Mouse (Mus musculus) midbrain, embryonic 14.5 days (tissue): ENCODE results near the gene March11. TPM values are rescaled to one million over a fixed set of nuclear protein-coding genes. Genes with fewer than 3 reads are reported as not detected.

Experiments used
- ATAC-seq: fragments of 200-750 bp; cut with Nextera tagmentation; 2 replicates; pipeline ENCODE4 v1.8.0; 2017; ENCODE audit warnings: moderate number of reproducible peaks, moderate library complexity; ENCODE audit not compliant: low FRiP score, low TSS enrichment
- DNase-seq: peaks from one replicate; pipeline ENCODE4 v3.0.0-alpha.2; 2015
- H3K27ac ChIP-seq: fragments of 300-500 bp; sonication (generic); replicated peaks from 2 replicates; pipeline ENCODE4 v1.5.1; 2014; ENCODE audit warnings: mild to moderate bottlenecking, low read depth, low read length, moderate library complexity
- H3K27me3 ChIP-seq: fragments of 300-500 bp; sonication (generic); 2 replicates; pipeline ENCODE4 v1.6.1; 2014; ENCODE audit warnings: low read length, control low read depth, mixed read lengths; ENCODE audit not compliant: control insufficient read depth, insufficient read depth
- H3K36me3 ChIP-seq: fragments of 300-500 bp; sonication (generic); 2 replicates; pipeline ENCODE4 v1.6.1; 2014; ENCODE audit warnings: low read length, control low read depth; ENCODE audit not compliant: control insufficient read depth, insufficient read depth
- H3K4me1 ChIP-seq: fragments of 300-500 bp; sonication (generic); 2 replicates; pipeline ENCODE4 v1.6.1; 2014; ENCODE audit warnings: mild to moderate bottlenecking, antibody characterized with exemption, low read length, control low read depth; ENCODE audit not compliant: control insufficient read depth, insufficient read depth
- H3K4me2 ChIP-seq: fragments of 300-500 bp; sonication (generic); 2 replicates; pipeline ENCODE4 v1.6.1; 2014; ENCODE audit warnings: mild to moderate bottlenecking, low read length, moderate library complexity
- H3K4me3 ChIP-seq: fragments of 300-500 bp; sonication (generic); replicated peaks from 2 replicates; pipeline ENCODE4 v1.5.1; 2014; ENCODE audit warnings: low read depth, low read length
- H3K9ac ChIP-seq: fragments of 300-500 bp; sonication (generic); replicated peaks from 2 replicates; pipeline ENCODE4 v1.6.1; 2014; ENCODE audit warnings: mild to moderate bottlenecking, low read length, moderate library complexity
- H3K9me3 ChIP-seq: fragments of 300-500 bp; sonication (generic); 2 replicates; pipeline ENCODE4 v1.6.1; 2016; ENCODE audit warnings: low read length, control low read depth, mixed read lengths; ENCODE audit not compliant: control insufficient read depth
- WGBS: fragments of 180-500 bp; shearing (Covaris S2); extraction: QIAGEN DNeasy Blood & Tissue Kit; methylation state at CpG from one replicate; pipeline ENCODE4 v1.1.7; 2014; 5-methylcytosine and 5-hydroxymethylcytosine counted together
- polyA plus RNA-seq: library from polyadenylated mRNA; unstranded; fragments of >200 nt; fragmentation: Nextera tagmentation; extraction: Ambion mirVana; gene quantifications from 2 replicates; pipeline ENCODE4 v1.2.1, GENCODE M21; 2014

March11 gene
- polyA plus RNA-seq, 1 experiment from 2014 or later = 6.1 TPM

DNA sequence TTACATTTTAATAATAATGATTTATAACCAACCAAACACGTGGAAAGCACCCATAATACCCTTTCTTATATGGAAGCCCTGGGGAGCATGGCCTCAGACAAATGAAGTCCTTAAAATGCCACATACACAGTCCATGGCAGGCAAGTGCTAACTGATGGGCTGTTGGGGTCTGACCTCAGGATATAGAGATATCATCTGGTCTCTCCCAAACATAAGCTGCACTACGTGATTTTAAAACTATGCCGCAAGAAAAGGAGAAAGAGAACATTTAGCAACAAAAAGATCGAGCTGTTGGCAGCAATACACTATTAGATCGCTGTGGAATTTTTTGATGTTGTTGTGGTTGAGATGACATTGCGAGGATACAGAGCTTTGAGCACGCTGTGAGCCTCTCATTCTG, 126.9 kb downstream of the March11 start:
- H3K27ac ChIP-seq = no peak overlapping the region
- H3K27me3 ChIP-seq = no peaks in the 10 kb centered on the region
- no peak overlapping the region for H3K9ac ChIP-seq
- DNase-seq = no peak
- 84% methylated on average over 7 of the region's 7 CpGs for WGBS
- no peaks in the 10 kb centered on the region for H3K9me3 ChIP-seq
- no peak for ATAC-seq
- no peaks in the 10 kb centered on the region for H3K36me3 ChIP-seq
- H3K4me1 ChIP-seq = no peaks in the 10 kb centered on the region
- H3K4me2 ChIP-seq = no peak overlapping the region
- no peak overlapping the region for H3K4me3 ChIP-seq

DNA sequence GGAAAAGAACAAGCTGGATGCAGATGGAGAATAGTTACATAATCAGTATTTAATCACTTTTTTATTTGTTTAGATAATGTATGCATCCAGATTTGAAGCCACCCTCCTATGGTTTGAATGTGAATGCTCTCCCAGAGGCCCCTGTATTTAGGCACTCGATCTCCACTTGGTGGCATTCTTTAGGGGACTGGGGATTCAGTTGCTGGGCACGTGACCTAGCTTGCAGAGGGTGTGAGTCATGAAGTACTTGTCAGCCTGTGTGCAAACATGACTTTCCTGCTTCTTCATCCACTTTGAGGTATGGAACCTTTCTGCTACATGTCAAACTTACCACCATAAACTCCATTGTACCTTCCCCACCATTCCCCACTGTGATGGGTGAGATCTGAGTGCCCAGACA, 128.3 kb downstream of the March11 start:
- H3K4me1 ChIP-seq = no peaks in the 10 kb centered on the region
- no peak overlapping the region for H3K4me3 ChIP-seq
- DNase-seq = no peak
- no peak for ATAC-seq
- no peaks in the 10 kb centered on the region for H3K9me3 ChIP-seq
- 55% methylated on average over 2 of the region's 2 CpGs for WGBS
- H3K4me2 ChIP-seq = no peak overlapping the region
- H3K36me3 ChIP-seq = no peaks in the 10 kb centered on the region
- H3K9ac ChIP-seq = no peak overlapping the region
- no peak overlapping the region for H3K27ac ChIP-seq
- no peaks in the 10 kb centered on the region for H3K27me3 ChIP-seq
